Mouse (Mus musculus): ENCODE results near the gene Gm7138.

DNA sequence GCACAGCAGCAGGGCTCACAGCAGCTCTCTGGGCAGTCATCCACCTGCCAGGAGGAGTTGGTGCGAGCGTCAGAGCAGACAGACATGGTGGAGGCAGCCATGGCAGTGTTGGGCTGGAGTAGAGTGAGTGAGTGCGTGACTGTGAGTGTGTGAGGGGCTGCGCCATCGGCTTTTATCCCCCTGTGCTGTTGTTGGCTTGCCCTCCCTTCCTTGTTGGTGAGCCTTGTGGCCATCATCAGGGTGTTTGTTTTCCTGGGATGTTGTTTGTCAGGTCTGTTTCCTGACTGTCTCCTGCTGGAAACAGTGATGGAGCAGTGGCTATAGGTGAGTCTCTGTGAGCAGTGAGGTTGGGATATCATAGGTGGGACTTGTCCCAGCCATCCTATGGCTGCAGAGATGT lies 35.0 kb upstream of the Gm7138 start, which contains the start of gene Gm9507:
- TF ChIP-seq CTCF (IDR thresholded peaks at IDR 0.05; ENCODE audit: borderline replicate concordance, insufficient read depth, low read length) = no peak
- TF ChIP-seq POLR2A (IDR thresholded peaks at IDR 0.05; ENCODE audit: low read depth, low read length) = no peak
